ENCODE assay signal across 8 mouse cellular contexts in the genomic region with DNA sequence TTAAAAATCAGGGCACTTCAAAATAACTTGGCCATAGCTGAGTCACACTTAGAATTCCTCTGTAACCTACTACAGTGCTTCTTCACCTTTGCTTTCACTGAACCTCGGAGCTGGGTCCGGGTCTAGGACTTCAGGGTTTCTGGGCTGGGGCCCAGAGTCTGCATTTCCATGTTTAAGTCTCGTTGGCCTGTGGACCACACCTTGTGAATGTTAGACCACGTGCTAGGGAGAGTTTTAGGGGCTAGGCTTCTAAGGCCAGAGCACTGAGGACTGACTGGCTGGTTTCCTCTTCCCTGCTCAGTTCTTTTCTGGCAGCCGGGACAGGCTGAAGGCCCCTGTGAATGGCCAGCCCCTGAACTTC. TPM values are rescaled to one million over a fixed set of nuclear protein-coding genes. Genes with fewer than 3 reads are reported as not detected.
A peak's percentile ranks its signal among the peaks of the same experiment; 100 is the strongest.
DNase-seq lines count a peak whose midpoint lies in the region; ATAC-seq and TF ChIP-seq lines count a peak whose summit lies in the region.

No protein-coding gene starts in this region.

- H3K36me3 ChIP-seq in heart, embryonic 10.5 days = peaks cover 16% of the 10 kb centered on the region
- H3K36me3 ChIP-seq in C2C12 (ENCODE audit: control insufficient read depth, insufficient read depth) = peaks cover 2% of the 10 kb centered on the region
- peaks cover 12% of the 10 kb centered on the region for H3K36me3 ChIP-seq in forebrain, embryonic 12.5 days (replicated peaks)
- peaks cover 20% of the 10 kb centered on the region for H3K36me3 ChIP-seq in liver, embryonic 12.5 days

- H3ac ChIP-seq in C2C12 (ENCODE audit: control insufficient read depth, insufficient read length, low read depth) = no peak overlapping the region

- no peak for TF ChIP-seq CTCF in C2C12 (IDR thresholded peaks at IDR 0.05; ENCODE audit: control insufficient read depth, insufficient read depth, insufficient read length)

- H3K4me2 ChIP-seq in forebrain, embryonic 12.5 days = peak overlapping the region; percentile 75
- H3K4me2 ChIP-seq in liver, embryonic 12.5 days = peak overlapping the region; percentile 91

- H3K27ac ChIP-seq in heart, embryonic 10.5 days = peak overlapping the region; percentile 93
- peak overlapping the region; percentile 76 for H3K27ac ChIP-seq in forebrain, embryonic 12.5 days
- H3K27ac ChIP-seq in liver, embryonic 12.5 days = peak overlapping the region; percentile 84

- 30% methylated on average over 5 of the region's 5 CpGs for WGBS in heart, embryonic 10.5 days
- 27% methylated on average over 5 of the region's 5 CpGs for WGBS in forebrain, embryonic 12.5 days
- WGBS in liver, embryonic 12.5 days (ENCODE audit: insufficient replicate concordance) = 14% methylated on average over 5 of the region's 5 CpGs

- peaks cover 13% of the 10 kb centered on the region for H3K4me1 ChIP-seq in heart, embryonic 10.5 days
- H3K4me1 ChIP-seq in forebrain, embryonic 12.5 days = peaks cover 12% of the 10 kb centered on the region
- H3K4me1 ChIP-seq in liver, embryonic 12.5 days = peaks cover 35% of the 10 kb centered on the region

- peaks cover 44% of the 10 kb centered on the region for H3K79me2 ChIP-seq in C2C12 (ENCODE audit: control insufficient read depth, insufficient read depth)

- DNase-seq in heart, embryonic 10.5 days (ENCODE audit: low spot score) = no peak
- DNase-seq in heart, adult 8-10 months (ENCODE audit: low spot score) = no peak
- DNase-seq in retina, embryonic 14.5 days (ENCODE audit: low spot score) = no peak
- no peak for DNase-seq in right cerebral cortex, adult 2 months (ENCODE audit: low spot score in 2 of 2)
- DNase-seq in adrenal gland, adult 2 months = no peak

- H3K79me3 ChIP-seq in C2C12 (ENCODE audit: low read depth) = peaks cover 21% of the 10 kb centered on the region

- no peak overlapping the region for H3K9ac ChIP-seq in forebrain, embryonic 12.5 days
- peak overlapping the region; percentile 85 for H3K9ac ChIP-seq in liver, embryonic 12.5 days

- H3K9me3 ChIP-seq in heart, embryonic 10.5 days = no peaks in the 10 kb centered on the region
- H3K9me3 ChIP-seq in forebrain, embryonic 12.5 days = no peaks in the 10 kb centered on the region
- H3K9me3 ChIP-seq in liver, embryonic 12.5 days (replicated peaks) = no peaks in the 10 kb centered on the region

- H3K27me3 ChIP-seq in heart, embryonic 10.5 days (ENCODE audit: insufficient read depth, poor library complexity, severe bottlenecking) = no peaks in the 10 kb centered on the region
- no peaks in the 10 kb centered on the region for H3K27me3 ChIP-seq in C2C12 (ENCODE audit: control insufficient read depth, insufficient read depth, insufficient read length)
- no peaks in the 10 kb centered on the region for H3K27me3 ChIP-seq in forebrain, embryonic 12.5 days
- H3K27me3 ChIP-seq in liver, embryonic 12.5 days (replicated peaks) = no peaks in the 10 kb centered on the region

- peak; percentile 73 for ATAC-seq in forebrain, embryonic 12.5 days (ENCODE audit: low FRiP score)
- peak; percentile 43; the same call in 1 of the 2 replicates for ATAC-seq in liver, embryonic 12.5 days

- peak overlapping the region; percentile 97 for H3K4me3 ChIP-seq in heart, embryonic 10.5 days
- peak overlapping the region; percentile 56 for H3K4me3 ChIP-seq in C2C12 (ENCODE audit: insufficient read depth, poor library complexity, severe bottlenecking)
- H3K4me3 ChIP-seq in forebrain, embryonic 12.5 days (replicated peaks) = peak overlapping the region; percentile 81
- H3K4me3 ChIP-seq in liver, embryonic 12.5 days = peak overlapping the region; percentile 79

TF ChIP-seq in C2C12, 6 proteins besides CTCF, POLR2A, EP300 and RAD21:
- no peak for TF ChIP-seq USF1 (IDR thresholded peaks at IDR 0.05; ENCODE audit: low read depth)
- TF ChIP-seq MAX (IDR thresholded peaks at IDR 0.05) = peak; percentile 16
- TF ChIP-seq FOSL1 (IDR thresholded peaks at IDR 0.05; ENCODE audit: insufficient read depth, low read length, poor library complexity, severe bottlenecking) = no peak
- no peak for TF ChIP-seq MYOD1 (IDR thresholded peaks at IDR 0.05; ENCODE audit: control insufficient read depth, insufficient read length, low read depth)
- TF ChIP-seq CEBPB (IDR thresholded peaks at IDR 0.05; ENCODE audit: low read depth) = no peak
TF ChIP-seq in C2C12: peak in this region for 1.

RNA-seq across cellular contexts. Expression of a gene that starts 0.3 kb away (rescaled TPM):
- polyA plus RNA-seq in heart, embryonic 10.5 days (2016; fragmentation: Nextera tagmentation; extraction: Ambion mirVana) = 33.5 and 45.1 TPM in 2 replicates
- total RNA-seq in heart, adult 8-10 months (2022) = 10 to 100 TPM; 13.4 to 15.8 (median 14.8) TPM
- 21.1 TPM for polyA plus RNA-seq in C2C12 (2012; fragmentation: generic; extraction: Trizol)
- polyA plus RNA-seq in forebrain, embryonic 12.5 days (2016; fragmentation: Nextera tagmentation; extraction: Ambion mirVana) = 19.9 and 21.4 TPM in 2 replicates
- 16.7 and 17.7 TPM in 2 replicates for polyA plus RNA-seq in liver, embryonic 12.5 days (2016; fragmentation: Nextera tagmentation; extraction: Ambion mirVana)
- 10 to 100 TPM; 30.9 to 34.1 TPM for total RNA-seq in adrenal gland, adult 2 months (2021)
- polyA plus RNA-seq in adrenal gland, adult 2 months (2012; rRNA removed) = 30.8 and 42.0 TPM in 2 replicates

RNA-seq across cellular contexts. Expression of a gene that starts 0.3 kb away (rescaled TPM):
- polyA plus RNA-seq in heart, embryonic 10.5 days (2016; fragmentation: Nextera tagmentation; extraction: Ambion mirVana) = 11.5 and 14.6 TPM in 2 replicates
- total RNA-seq in heart, adult 8-10 months (2022) = 1 to 10 TPM; 3.1 to 4.7 (median 4.1) TPM
- polyA plus RNA-seq in C2C12 (2012; fragmentation: generic; extraction: Trizol) = 2.5 TPM
- 8.2 and 8.7 TPM in 2 replicates for polyA plus RNA-seq in forebrain, embryonic 12.5 days (2016; fragmentation: Nextera tagmentation; extraction: Ambion mirVana)
- polyA plus RNA-seq in liver, embryonic 12.5 days (2016; fragmentation: Nextera tagmentation; extraction: Ambion mirVana) = 4.7 and 4.8 TPM in 2 replicates
- 1 to 10 TPM; 5.3 to 7.7 TPM for total RNA-seq in adrenal gland, adult 2 months (2021)
- polyA plus RNA-seq in adrenal gland, adult 2 months (2012; rRNA removed) = 6.2 and 7.1 TPM in 2 replicates

RNA-seq across cellular contexts. Expression of a gene that starts 10.1 kb away (rescaled TPM):
- 92.4 and 124 TPM in 2 replicates for polyA plus RNA-seq in heart, embryonic 10.5 days (2016; fragmentation: Nextera tagmentation; extraction: Ambion mirVana)
- 10 to 100 TPM; 30.3 to 34.3 (median 32.9) TPM for total RNA-seq in heart, adult 8-10 months (2022)
- polyA plus RNA-seq in C2C12 (2012; fragmentation: generic; extraction: Trizol) = 116 TPM
- 28.3 and 36.8 TPM in 2 replicates for polyA plus RNA-seq in forebrain, embryonic 12.5 days (2016; fragmentation: Nextera tagmentation; extraction: Ambion mirVana)
- polyA plus RNA-seq in liver, embryonic 12.5 days (2016; fragmentation: Nextera tagmentation; extraction: Ambion mirVana) = 33.2 and 33.8 TPM in 2 replicates
- 100 to 1,000 TPM; 102 to 103 TPM for total RNA-seq in adrenal gland, adult 2 months (2021)
- polyA plus RNA-seq in adrenal gland, adult 2 months (2012; rRNA removed) = 405 and 495 TPM in 2 replicates
